Mouse (Mus musculus): ENCODE results near the gene 1700029I15Rik. TPM values are rescaled to one million over a fixed set of nuclear protein-coding genes. Genes with fewer than 3 reads are reported as not detected.

1700029I15Rik gene
- total RNA-seq, 2 experiments from 2014 or later = 3.7 TPM

Small RNAs within 50 kb of the gene (microRNA-seq; reads per million reads assigned to microRNA genes)
- 5.7 reads per million, percentile 20 among the genes with 10 or more reads in this experiment for gene Mir7000

Other genes starting within 250 kb of the 1700029I15Rik start
- gene Pex16, start 7.9 kb upstream of the 1700029I15Rik start, total RNA-seq (2021) = 10 to 100 TPM; 40.3 to 40.4 TPM
- under 1 TPM in 1 of 2 experiments, not detected in 1; 0.49 TPM for gene Large2, start 7.7 kb upstream of the 1700029I15Rik start, total RNA-seq (2021)
- 100 to 1,000 TPM; 414 to 421 TPM for gene Mapk8ip1, start 18.7 kb downstream of the 1700029I15Rik start, total RNA-seq (2021)
- 100 to 1,000 TPM; 108 to 109 TPM for gene Cry2, start 51.5 kb downstream of the 1700029I15Rik start, total RNA-seq (2021)
- 10 to 100 TPM; 22.2 to 24.2 TPM for gene Slc35c1, start 78.0 kb downstream of the 1700029I15Rik start, total RNA-seq (2021)
- gene Chst1, start 217.2 kb downstream of the 1700029I15Rik start, total RNA-seq (2021) = 100 to 1,000 TPM; 154 to 161 TPM